Mouse (Mus musculus) hindbrain, embryonic 12.5 days (tissue): ENCODE data around the gene C8g. TPM values are rescaled to one million over a fixed set of nuclear protein-coding genes. Genes with fewer than 3 reads are reported as not detected.
A peak's percentile ranks its signal among the peaks of the same experiment; 100 is the strongest.

Experiments used
- ATAC-seq: fragments of 200-750 bp; cut with Nextera tagmentation; 2 replicates; pipeline ENCODE4 v1.8.0; 2017; ENCODE audit warnings: moderate TSS enrichment; ENCODE audit not compliant: low FRiP score
- H3K27ac ChIP-seq: fragments of 300-500 bp; sonication (generic); 2 replicates; pipeline ENCODE4 v1.5.1; 2016; ENCODE audit warnings: mild to moderate bottlenecking
- H3K27me3 ChIP-seq: fragments of 300-500 bp; sonication (generic); 2 replicates; pipeline ENCODE4 v1.6.1; 2016; ENCODE audit warnings: mild to moderate bottlenecking
- H3K36me3 ChIP-seq: fragments of 300-500 bp; sonication (generic); 2 replicates; pipeline ENCODE4 v1.6.1; 2016; ENCODE audit warnings: mild to moderate bottlenecking
- H3K4me1 ChIP-seq: fragments of 300-500 bp; sonication (generic); 2 replicates; pipeline ENCODE4 v1.6.1; 2016
- H3K4me2 ChIP-seq: fragments of 300-500 bp; sonication (generic); replicated peaks from 2 replicates; pipeline ENCODE4 v1.6.1; 2016; ENCODE audit warnings: mild to moderate bottlenecking
- H3K4me3 ChIP-seq: fragments of 300-500 bp; sonication (generic); 2 replicates; pipeline ENCODE4 v1.5.1; 2016; ENCODE audit warnings: mild to moderate bottlenecking
- H3K9ac ChIP-seq: fragments of 300-500 bp; sonication (generic); 2 replicates; pipeline ENCODE4 v1.6.1; 2016; ENCODE audit warnings: mild to moderate bottlenecking, moderate library complexity
- H3K9me3 ChIP-seq: fragments of 300-500 bp; sonication (generic); replicated peaks from 2 replicates; pipeline ENCODE4 v1.6.1; 2016; ENCODE audit warnings: mild to moderate bottlenecking
- WGBS: fragments of 180-500 bp; shearing (Covaris S2); methylation state at CpG from one replicate; pipeline ENCODE4 v1.1.7; 2016; 5-methylcytosine and 5-hydroxymethylcytosine counted together
- polyA plus RNA-seq: library from polyadenylated mRNA; unstranded; fragments of >200 nt; fragmentation: Nextera tagmentation; extraction: Ambion mirVana; gene quantifications from 2 replicates; pipeline ENCODE4 v1.2.1, GENCODE M21; 2016

C8g gene
- polyA plus RNA-seq = 4.8 and 6.0 TPM in 2 replicates

DNA sequence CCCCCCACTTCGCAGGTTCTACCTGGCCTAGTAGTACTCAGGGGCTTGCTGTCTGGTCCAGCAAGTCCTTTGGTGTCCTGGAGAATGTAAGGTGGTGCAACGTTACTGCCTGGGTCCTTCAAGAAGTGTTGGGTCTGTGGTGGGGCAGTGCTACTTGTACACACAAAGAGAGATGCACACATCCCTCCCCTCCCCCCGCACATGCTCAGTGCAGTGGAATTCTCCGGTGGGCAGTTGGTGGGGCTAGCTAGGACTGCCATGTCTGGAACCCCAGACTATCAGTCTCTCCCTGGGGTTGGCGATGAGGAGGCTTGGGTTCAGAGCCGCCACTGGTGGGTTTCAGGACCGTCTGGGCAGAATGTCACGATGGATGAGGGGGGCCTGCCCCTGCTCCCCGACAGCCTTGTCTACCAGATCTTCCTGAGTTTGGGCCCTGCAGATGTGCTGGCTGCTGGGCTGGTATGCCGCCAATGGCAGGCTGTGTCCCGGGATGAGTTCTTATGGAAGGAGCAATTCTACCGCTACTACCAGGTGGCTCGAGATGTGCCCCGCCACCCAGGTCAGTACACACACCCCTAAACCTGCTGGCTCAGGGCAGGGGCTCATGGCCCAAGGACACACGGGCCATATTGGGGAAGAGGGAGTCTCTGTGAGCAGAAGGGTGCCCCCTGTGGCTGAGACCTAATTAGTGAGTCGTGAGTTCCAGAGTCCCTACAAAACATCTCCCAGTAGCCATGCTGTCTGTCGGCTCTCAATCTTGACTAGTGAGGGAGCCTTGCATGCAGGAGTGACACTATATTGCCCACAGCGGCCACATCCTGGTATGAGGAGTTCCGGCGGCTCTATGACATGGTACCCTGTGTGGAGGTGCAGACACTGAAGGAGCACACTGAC lies at the start of gene C8g:
Gene C8g (minus strand): TSS at position 127 of the 894 bp plus-strand sequence.
- ATAC-seq = 0 out of 2 replicates have a peak, but pooled peaks have one; percentile 11
- Histone ChIP-seq H3K27me3 (no peaks in the 10 kb centered on the region), H3K36me3 (peaks cover 37% of the 10 kb centered on the region), H3K9me3 (no peaks in the 10 kb centered on the region), H3K4me1 (peaks cover 18% of the 10 kb centered on the region), H3K4me2 (peak within 1 kb of the TSS; percentile 98), H3K9ac (peak within 1 kb of the TSS; percentile 85), H3K4me3 (peak within 1 kb of the TSS; percentile 90), H3K27ac (peak within 1 kb of the TSS; percentile 79)
- WGBS = 78% methylated on average over 20 of the region's 20 CpGs

DNA sequence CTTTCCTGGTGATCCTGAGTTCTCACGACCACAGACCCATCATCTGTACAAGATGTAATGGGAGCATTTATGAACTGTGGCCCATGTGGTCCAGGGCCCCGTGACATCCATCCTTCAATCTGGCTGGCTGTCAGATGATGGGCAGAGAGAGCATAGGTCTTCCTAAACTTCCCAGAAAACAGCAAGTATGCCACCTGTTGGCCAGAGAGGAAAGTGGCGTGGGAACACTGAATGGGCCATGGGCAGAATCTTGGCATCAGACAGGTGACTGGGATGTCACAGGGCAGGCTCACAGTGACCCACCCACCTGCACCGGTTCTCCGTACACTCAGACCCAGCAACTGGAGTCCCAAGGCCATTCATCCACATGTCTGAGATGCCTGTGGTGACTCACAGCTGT lies 49.7 kb upstream of the C8g start:
- Histone ChIP-seq H3K27me3 (no peaks in the 10 kb centered on the region), H3K4me1 (peaks cover 4% of the 10 kb centered on the region), H3K27ac (no peak overlapping the region), H3K4me3 (no peak overlapping the region), H3K4me2 (no peak overlapping the region), H3K9ac (no peak overlapping the region), H3K36me3 (no peaks in the 10 kb centered on the region), H3K9me3 (no peaks in the 10 kb centered on the region)
- WGBS = 37% methylated on average over 5 of the region's 5 CpGs
- ATAC-seq = no peak

DNA sequence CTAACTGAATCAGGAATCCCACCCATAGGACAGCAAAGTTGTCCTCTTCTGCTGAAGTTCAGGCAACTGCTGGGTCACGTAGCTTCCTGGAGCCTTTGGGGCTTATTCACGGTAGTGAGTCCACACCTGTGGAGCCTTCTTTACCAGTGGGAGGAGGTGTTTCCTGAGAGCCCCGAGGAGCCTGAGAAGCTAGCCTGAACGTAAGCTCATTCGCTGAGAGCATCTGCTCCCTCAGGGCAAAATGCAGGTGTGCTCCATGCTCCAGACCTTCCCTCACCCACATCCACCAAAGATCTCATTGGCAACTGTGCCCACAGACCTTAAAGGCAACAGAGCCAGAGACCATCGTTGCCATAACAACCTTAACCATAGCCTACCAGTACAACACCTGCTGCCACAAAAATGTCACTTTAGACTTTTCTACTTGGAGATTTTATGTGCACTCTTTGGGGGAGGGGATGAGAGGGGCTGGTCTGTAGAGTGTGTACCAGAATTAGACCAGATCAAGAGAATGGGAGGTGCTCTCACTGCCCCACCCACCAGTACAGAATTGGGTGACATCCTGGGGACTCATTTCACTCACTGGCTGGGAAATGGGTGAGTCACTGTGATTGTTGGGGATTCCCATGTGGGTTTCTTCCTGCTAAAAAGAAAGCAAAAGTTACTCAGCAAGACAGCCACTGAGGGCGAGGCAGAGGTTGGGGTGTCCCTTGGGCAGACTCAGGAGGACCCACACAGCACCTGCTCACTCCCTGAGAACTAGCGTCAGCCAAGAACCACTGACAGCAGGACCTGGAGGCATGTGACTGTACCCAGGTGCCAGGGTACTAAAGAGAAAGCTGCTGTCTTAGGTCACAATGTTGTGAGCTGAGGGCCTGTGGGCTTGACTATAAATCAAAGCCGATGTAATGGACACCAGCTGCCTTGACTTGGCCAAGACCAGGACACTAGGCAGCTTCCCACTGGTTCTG lies 47.8 kb upstream of the C8g start:
- H3K27me3 ChIP-seq = no peaks in the 10 kb centered on the region
- H3K36me3 ChIP-seq = no peaks in the 10 kb centered on the region
- 78% methylated on average over 9 of the region's 9 CpGs for WGBS

DNA sequence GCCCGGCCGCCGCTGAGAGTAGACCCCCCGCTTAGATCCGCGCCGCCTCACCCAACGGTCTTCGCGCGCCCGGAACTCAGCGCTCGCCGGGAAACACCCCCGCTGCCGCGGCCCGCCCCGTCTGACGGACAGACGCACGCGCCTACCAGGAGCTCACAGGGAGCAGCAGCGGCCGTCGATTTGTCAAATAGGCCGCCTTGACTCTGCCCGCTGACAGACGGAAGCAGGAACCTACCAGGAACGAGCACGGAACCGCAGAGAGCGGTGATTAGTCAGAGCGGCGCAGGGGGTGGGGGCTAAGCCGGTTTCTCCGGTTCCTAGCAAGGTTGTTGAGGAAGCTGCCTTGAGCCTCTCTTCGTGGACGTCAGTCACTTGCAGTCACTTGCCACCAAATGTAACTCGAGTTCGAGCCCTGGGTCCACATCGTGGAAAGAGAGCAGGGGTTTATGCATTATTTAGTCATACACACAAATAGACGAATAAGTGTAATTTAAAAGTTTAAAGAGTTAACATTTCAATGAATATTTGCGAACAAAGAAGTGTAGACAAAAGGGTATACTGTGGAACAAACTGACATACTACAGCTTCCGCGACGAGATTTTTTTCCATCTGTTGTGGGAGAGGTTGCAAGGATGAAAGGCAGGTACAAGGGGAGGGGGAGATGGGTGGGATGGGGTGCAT lies 45.4 kb upstream of the C8g start, which contains the start of gene Traf2:
Gene Traf2 (minus strand): TSS at position 130 of the 681 bp plus-strand sequence.
- H3K36me3 ChIP-seq = no peaks in the 10 kb centered on the region
- no peaks in the 10 kb centered on the region for H3K27me3 ChIP-seq
- peak within 1 kb of the TSS; percentile 52 for H3K27ac ChIP-seq
- H3K4me3 ChIP-seq = peak within 1 kb of the TSS; percentile 69
- 3% methylated on average over 48 of the region's 48 CpGs for WGBS
- H3K4me2 ChIP-seq = peak within 1 kb of the TSS; percentile 71
- peaks cover 16% of the 10 kb centered on the region for H3K4me1 ChIP-seq
- ATAC-seq = peak; percentile 99
- H3K9ac ChIP-seq = peak within 1 kb of the TSS; percentile 75
- no peaks in the 10 kb centered on the region for H3K9me3 ChIP-seq

More for the DNA sequence above, 47.8 kb upstream of the C8g start:
- no peak overlapping the region for H3K4me3 ChIP-seq
- H3K4me1 ChIP-seq = peaks cover 16% of the 10 kb centered on the region
- H3K27ac ChIP-seq = no peak overlapping the region
- no peak for ATAC-seq
- H3K9me3 ChIP-seq = no peaks in the 10 kb centered on the region
- no peak overlapping the region for H3K9ac ChIP-seq
- H3K4me2 ChIP-seq = no peak overlapping the region

DNA sequence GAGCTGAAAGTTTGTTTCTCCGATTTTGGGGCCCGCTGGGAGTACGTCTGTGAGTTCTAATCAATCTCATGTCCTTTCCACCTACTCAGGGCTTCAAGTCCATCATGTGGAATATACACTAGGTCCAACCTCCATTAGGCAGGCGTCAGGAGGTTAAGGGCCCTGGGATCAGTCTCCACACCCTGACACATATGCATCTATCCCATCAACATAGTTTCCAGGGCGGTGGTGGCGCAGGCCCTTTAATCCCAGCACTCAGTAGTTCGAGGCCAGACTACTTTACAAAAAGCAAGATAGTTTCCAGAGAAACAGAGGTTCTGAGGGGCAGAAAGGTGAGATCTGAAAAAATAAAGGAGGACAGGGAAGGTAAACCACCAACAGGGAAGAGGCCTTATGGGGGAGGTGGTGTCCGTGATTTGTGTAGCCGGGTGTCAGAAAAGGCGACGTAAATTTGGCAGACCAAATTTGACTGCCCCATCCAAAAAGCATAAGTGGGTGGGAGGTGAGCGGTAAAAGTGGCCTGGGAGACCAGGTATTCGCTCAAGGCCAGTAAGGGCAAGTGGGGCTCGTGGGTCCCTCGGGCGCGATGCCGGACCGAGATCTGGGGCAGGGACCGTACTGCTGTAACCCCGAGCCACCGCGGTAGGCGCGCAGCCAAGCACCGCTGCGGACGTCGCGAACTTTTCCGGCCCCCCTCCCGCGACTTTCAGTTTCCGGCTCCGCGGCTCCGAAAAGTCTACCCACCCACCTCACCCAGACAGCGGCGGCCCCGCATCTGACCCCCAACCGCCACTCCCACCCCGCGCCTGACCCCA lies 44.7 kb upstream of the C8g start:
- Histone ChIP-seq H3K4me1 (peaks cover 20% of the 10 kb centered on the region), H3K9me3 (no peaks in the 10 kb centered on the region), H3K4me2 (peak overlapping the region; percentile 71), H3K36me3 (no peaks in the 10 kb centered on the region), H3K27me3 (no peaks in the 10 kb centered on the region), H3K9ac (peak overlapping the region; percentile 75), H3K27ac (peak overlapping the region; percentile 52; the same call in 1 of the 2 replicates), H3K4me3 (peak overlapping the region; percentile 69)
- peak; percentile 79 for ATAC-seq
- 11% methylated on average over 36 of the region's 43 CpGs for WGBS

DNA sequence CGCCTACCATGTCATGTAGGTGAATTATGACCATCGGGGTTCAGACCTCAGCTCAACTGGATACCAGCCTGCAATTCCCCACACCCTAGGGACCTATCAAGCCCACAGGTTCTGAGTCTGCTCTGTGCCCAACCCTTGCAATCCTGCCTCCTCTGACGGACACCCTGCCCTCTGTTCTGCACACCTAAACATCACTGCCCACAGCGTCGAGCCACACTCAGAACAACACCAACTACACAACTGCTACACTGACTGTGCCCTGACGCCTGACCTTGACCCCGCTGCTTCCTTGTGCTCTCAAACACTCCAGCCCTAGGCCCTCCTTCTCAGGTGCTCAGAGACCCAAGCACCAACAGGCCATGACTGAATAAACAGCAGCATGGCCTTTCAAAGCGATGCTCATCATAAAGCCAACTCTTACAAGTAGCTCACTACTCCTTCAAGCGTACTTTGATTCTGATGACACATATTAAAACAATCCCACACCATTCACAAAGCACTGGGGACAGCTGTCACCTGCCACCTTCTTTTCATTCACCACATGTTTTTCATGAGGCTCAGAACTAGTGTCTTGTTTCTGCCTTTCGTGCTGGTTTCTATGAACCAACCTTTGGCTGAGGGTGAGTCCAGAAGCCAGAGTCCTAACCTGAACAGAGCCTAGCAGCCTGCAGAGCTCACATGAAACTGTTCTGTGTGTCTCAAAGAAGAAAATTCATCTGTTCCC lies 40.3 kb upstream of the C8g start:
- no peak overlapping the region for H3K4me2 ChIP-seq
- H3K27me3 ChIP-seq = no peaks in the 10 kb centered on the region
- peaks cover 9% of the 10 kb centered on the region for H3K36me3 ChIP-seq
- H3K4me1 ChIP-seq = peaks cover 17% of the 10 kb centered on the region
- H3K4me3 ChIP-seq = no peak overlapping the region
- H3K9me3 ChIP-seq = no peaks in the 10 kb centered on the region
- no peak for ATAC-seq
- no peak overlapping the region for H3K27ac ChIP-seq
- H3K9ac ChIP-seq = no peak overlapping the region
- WGBS = 88% methylated on average over 10 of the region's 10 CpGs

DNA sequence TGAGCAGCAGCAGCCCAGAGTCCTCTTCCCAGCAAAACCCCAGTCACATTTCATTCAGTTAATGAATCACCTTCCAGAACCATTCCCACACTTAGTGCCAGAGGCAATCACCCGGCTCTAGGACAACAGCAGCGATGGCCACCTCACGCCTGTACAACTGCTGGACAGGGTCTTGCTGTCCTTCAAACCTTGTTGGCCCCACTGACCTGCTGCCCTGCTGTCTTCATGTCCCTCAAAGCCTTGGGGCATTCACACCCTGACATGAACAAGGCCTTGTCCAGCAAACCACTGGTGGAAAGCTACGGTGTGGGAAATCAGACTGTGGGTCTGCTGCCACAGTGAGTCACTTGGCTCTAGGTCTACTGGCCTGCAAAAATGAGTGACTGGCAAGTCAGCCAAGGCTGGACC lies 39.0 kb upstream of the C8g start:
- WGBS = 91% methylated on average over 4 of the region's 4 CpGs
- peaks cover 10% of the 10 kb centered on the region for H3K4me1 ChIP-seq
- H3K4me3 ChIP-seq = no peak overlapping the region
- H3K4me2 ChIP-seq = no peak overlapping the region
- H3K27ac ChIP-seq = no peak overlapping the region
- H3K9me3 ChIP-seq = no peaks in the 10 kb centered on the region
- no peak for ATAC-seq
- no peaks in the 10 kb centered on the region for H3K27me3 ChIP-seq
- H3K36me3 ChIP-seq = peaks cover 19% of the 10 kb centered on the region
- no peak overlapping the region for H3K9ac ChIP-seq

DNA sequence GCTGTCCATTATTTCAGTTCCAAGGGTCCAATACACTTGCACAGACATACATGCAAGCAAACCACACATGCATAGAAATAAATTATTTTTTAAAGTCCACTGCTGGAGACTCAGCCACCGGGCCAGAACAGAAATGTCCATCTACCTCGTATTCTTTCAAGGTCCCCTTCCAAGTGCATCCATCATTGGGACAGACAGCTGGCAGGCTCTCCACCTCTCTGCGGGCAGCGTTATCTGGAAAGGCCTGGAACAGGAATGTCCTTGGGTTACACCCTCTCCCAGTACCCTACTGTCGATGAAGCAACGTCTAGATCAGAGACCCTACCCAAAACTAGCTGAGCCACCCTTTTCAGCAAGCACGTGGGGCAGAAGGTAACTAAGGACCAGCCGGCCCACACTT lies 35.0 kb upstream of the C8g start:
- ATAC-seq = no peak
- H3K4me2 ChIP-seq = no peak overlapping the region
- H3K9ac ChIP-seq = no peak overlapping the region
- WGBS = 93% methylated on average over 8 of the region's 8 CpGs
- H3K4me1 ChIP-seq = 0 out of 2 replicates have a peak, but pooled peaks cover under 1% of the 10 kb centered on the region
- no peaks in the 10 kb centered on the region for H3K27me3 ChIP-seq
- H3K27ac ChIP-seq = no peak overlapping the region
- H3K4me3 ChIP-seq = no peak overlapping the region
- no peaks in the 10 kb centered on the region for H3K9me3 ChIP-seq
- peaks cover 33% of the 10 kb centered on the region for H3K36me3 ChIP-seq

DNA sequence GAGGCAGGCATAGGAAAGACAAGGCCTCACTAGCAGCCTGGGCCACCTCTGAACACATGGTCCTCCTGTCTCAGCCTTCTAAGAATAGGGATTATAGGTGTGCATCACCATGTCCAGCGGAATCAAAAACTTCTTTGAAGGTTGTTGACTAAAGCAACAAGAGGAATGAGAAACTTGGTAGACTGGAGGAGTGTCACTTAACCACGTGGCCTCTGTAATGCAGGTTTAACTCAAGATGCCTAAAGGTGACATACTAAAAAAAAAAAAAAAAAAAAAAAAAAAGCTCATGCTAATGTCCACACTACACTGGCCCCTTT lies 33.3 kb upstream of the C8g start:
- Histone ChIP-seq H3K36me3 (peaks cover 40% of the 10 kb centered on the region), H3K27ac (no peak overlapping the region), H3K4me2 (no peak overlapping the region), H3K9me3 (no peaks in the 10 kb centered on the region), H3K27me3 (no peaks in the 10 kb centered on the region), H3K4me3 (no peak overlapping the region), H3K9ac (no peak overlapping the region), H3K4me1 (no peaks in the 10 kb centered on the region)
- 93% methylated on average over 2 of the region's 2 CpGs for WGBS
- ATAC-seq = no peak

DNA sequence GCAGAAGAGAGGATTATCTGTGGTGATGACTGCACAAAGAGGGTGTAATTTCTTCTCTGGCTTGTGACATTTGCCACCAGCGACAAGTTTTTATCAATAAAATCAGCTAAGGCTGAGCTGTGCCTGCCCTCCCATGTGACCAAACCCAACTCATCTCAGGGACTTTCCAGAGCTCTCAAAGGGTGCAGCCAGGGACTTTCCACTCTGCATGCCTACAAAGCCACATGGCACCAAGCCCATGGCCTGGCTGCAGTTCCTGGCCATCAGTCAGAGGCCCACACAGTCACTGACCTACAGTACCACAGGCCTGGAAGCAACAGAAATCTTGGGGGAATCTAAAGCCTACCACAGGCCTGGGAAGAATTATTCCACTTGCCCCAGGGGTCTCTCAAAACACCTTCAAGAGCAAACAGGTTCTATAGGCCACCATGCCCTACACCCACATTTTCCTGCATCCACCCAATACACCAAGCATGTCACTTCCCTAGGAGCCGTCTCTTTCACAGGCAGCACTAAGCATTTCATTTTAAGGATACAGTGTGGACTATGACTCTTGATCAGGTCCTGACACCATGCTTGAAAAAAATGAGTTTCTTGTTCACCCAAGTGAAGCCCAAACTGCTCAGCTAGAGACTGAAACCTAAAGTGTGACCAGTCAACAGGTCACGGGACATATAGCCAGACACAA lies 32.8 kb upstream of the C8g start:
- peaks cover 45% of the 10 kb centered on the region for H3K36me3 ChIP-seq

More for the DNA sequence above, 32.8 kb upstream of the C8g start:
- ATAC-seq = no peak
- no peaks in the 10 kb centered on the region for H3K27me3 ChIP-seq
- WGBS = 90% methylated on average over 3 of the region's 3 CpGs
- H3K27ac ChIP-seq = no peak overlapping the region
- H3K9me3 ChIP-seq = no peaks in the 10 kb centered on the region
- H3K9ac ChIP-seq = no peak overlapping the region
- H3K4me3 ChIP-seq = no peak overlapping the region
- H3K4me1 ChIP-seq = no peaks in the 10 kb centered on the region
- no peak overlapping the region for H3K4me2 ChIP-seq
